Mouse (Mus musculus) heart, postnatal 25 days (tissue): ENCODE data around the gene Ttc29. TPM values are rescaled to one million over a fixed set of nuclear protein-coding genes. Genes with fewer than 3 reads are reported as not detected.

Experiments
- DNase-seq: peaks from one replicate; pipeline ENCODE4 v3.0.0; 2022; ENCODE audit warnings: low spot score
- intact Hi-C: fragments of 180-260 bp; cut with DNase I; formaldehyde crosslinking; loops from one replicate; pipeline ENCODE4 v1.15.1; 2025
- total RNA-seq, 2 experiments: library from RNA; stranded (reverse); gene quantifications; 2 replicates each; pipeline ENCODE4 v1.2.3; 2021

The Ttc29 gene
- total RNA-seq, result not detected

- no peak for DNase-seq
Measured at GRCm38 (mm10) chr8:78213074-78213473, at the start of gene Ttc29. Ttc29 (plus strand) TSS chr8:78213297.

GRCm38 (mm10) chr8:78171351-78171750 lies 41.7 kb upstream of the Ttc29 start:
- no peak for DNase-seq
- intact Hi-C loops, result no loop called here

More at GRCm38 (mm10) chr8:78213074-78213473, at the start of gene Ttc29:
- intact Hi-C loops, result no loop called here

GRCm38 (mm10) chr8:78182654-78183053 lies 30.4 kb upstream of the Ttc29 start:
- no peak for DNase-seq
- intact Hi-C loops, result no loop called here

- DNase-seq, result no peak
- intact Hi-C loops, result no loop called here
Measured at GRCm38 (mm10) chr8:78183414-78183813, 29.7 kb upstream of the Ttc29 start.

GRCm38 (mm10) chr8:78187087-78187486 lies 26.0 kb upstream of the Ttc29 start:
- intact Hi-C loops, result no loop called here
- no peak for DNase-seq

- no peak for DNase-seq
- intact Hi-C loops, result no loop called here
Measured at GRCm38 (mm10) chr8:78204229-78204628, 8.9 kb upstream of the Ttc29 start.

GRCm38 (mm10) chr8:78210424-78210823 lies 2.7 kb upstream of the Ttc29 start:
- no peak for DNase-seq
- intact Hi-C loops, result no loop called here

- intact Hi-C loops, result no loop called here
- no peak for DNase-seq
Measured at GRCm38 (mm10) chr8:78214645-78215044, 1.5 kb downstream of the Ttc29 start.

- no peak for DNase-seq
- intact Hi-C loops, result no loop called here
Measured at GRCm38 (mm10) chr8:78226087-78226486, 13.0 kb downstream of the Ttc29 start.

GRCm38 (mm10) chr8:78230721-78231120 lies 17.6 kb downstream of the Ttc29 start:
- no peak for DNase-seq
- intact Hi-C loops, result no loop called here

- intact Hi-C loops, result no loop called here
- no peak for DNase-seq
Measured at GRCm38 (mm10) chr8:78232870-78233707, 20.0 kb downstream of the Ttc29 start.

GRCm38 (mm10) chr8:78233708-78234201 lies 20.7 kb downstream of the Ttc29 start:
- intact Hi-C loops, result no loop called here
- DNase-seq, result no peak

- intact Hi-C loops, result loop anchor here (2.0 to 5.0 kb wide), 3 partner anchors 411 to 663 kb away; no protein-coding TSS in a partner anchor
- no peak for DNase-seq
Measured at GRCm38 (mm10) chr8:78237972-78238675, 25.0 kb downstream of the Ttc29 start.

- DNase-seq, result no peak
- intact Hi-C loops, result no loop called here
Measured at GRCm38 (mm10) chr8:78251115-78251514, 38.0 kb downstream of the Ttc29 start.

- intact Hi-C loops, result no loop called here
- no peak for DNase-seq
Measured at GRCm38 (mm10) chr8:78254374-78254773, 41.3 kb downstream of the Ttc29 start.

- intact Hi-C loops, result no loop called here
Measured at GRCm38 (mm10) chr8:78255011-78255410, 41.9 kb downstream of the Ttc29 start.

GRCm38 (mm10) chr8:78265506-78265905 lies 52.4 kb downstream of the Ttc29 start:
- intact Hi-C loops, result no loop called here
- no peak for DNase-seq

More at GRCm38 (mm10) chr8:78255011-78255410, 41.9 kb downstream of the Ttc29 start:
- DNase-seq, result no peak

GRCm38 (mm10) chr8:78266231-78266630 lies 53.1 kb downstream of the Ttc29 start:
- intact Hi-C loops, result no loop called here
- DNase-seq, result no peak

GRCm38 (mm10) chr8:78267894-78268411 lies 54.9 kb downstream of the Ttc29 start:
- DNase-seq, result no peak
- intact Hi-C loops, result no loop called here

GRCm38 (mm10) chr8:78269281-78269680 lies 56.2 kb downstream of the Ttc29 start:
- DNase-seq, result no peak
- intact Hi-C loops, result no loop called here

- intact Hi-C loops, result no loop called here
- no peak for DNase-seq
Measured at GRCm38 (mm10) chr8:78271391-78271790, 58.3 kb downstream of the Ttc29 start.
